Mouse (Mus musculus) CH12.LX (cell line): ENCODE data around the gene BC030499.

Experiments
- ELF1 ChIP-seq: IDR thresholded peaks from 2 replicates; pipeline ENCODE4 v1.6.1; 2014; ENCODE audit warnings: low read depth, mild to moderate bottlenecking, inconsistent platforms, low read length, improper control_type of control experiment
- RCOR1 ChIP-seq: conservative IDR thresholded peaks from 2 replicates; pipeline ENCODE4 v1.6.1; 2012; ENCODE audit warnings: low read depth, mild to moderate bottlenecking, inconsistent platforms, low read length, improper control_type of control experiment

DNA sequence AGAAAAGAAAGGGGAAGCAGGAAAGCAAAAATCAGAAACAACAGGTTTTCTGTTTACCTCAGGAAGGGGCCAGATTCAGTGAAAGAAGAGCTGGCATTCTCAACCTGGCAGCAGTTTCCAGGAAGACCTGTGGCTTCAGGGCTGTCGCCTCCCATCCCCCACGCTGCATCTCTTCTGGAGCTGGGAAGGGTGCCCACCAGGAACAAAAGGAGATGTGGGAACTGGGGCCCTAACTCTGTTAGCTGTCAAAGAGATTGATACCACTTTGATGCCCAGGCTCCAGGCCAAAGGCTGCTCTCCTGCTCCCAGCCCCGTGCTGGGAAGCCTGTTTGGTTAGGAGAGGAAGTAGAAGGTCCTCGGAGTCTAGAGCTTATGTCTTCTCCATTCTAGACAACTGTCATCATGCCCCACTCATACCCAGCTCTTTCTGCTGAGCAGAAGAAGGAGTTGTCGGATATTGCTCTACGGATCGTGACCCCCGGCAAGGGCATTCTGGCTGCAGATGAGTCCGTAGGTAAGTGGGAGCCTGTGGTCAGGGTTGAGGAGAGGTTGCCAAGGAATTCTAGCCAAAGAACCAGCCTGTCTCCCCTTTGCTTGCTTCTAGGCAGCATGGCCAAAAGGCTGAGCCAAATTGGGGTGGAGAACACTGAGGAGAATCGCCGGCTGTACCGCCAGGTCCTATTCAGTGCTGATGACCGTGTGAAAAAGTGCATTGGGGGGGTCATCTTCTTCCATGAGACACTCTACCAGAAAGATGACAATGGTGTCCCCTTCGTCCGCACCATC lies 33.6 kb downstream of the BC030499 start:
- TF ChIP-seq RCOR1: no peak
- TF ChIP-seq ELF1: no peak
